Mouse (Mus musculus) stomach, postnatal 0 days (tissue): ENCODE results near the gene Pcca. TPM values are rescaled to one million over a fixed set of nuclear protein-coding genes. Genes with fewer than 3 reads are reported as not detected.

Experiments
- ATAC-seq: fragments of 200-750 bp; cut with Nextera tagmentation; 2 replicates; pipeline ENCODE4 v1.8.0; 2017; ENCODE audit not compliant: low FRiP score, low TSS enrichment
- DNase-seq: peaks from one replicate; pipeline ENCODE4 v3.0.0-alpha.2; 2016; ENCODE audit warnings: low spot score
- H3K27ac ChIP-seq: fragments of 300-500 bp; sonication (generic); replicated peaks from 2 replicates; pipeline ENCODE4 v1.5.1; 2014; ENCODE audit warnings: mild to moderate bottlenecking, control low read depth
- H3K27me3 ChIP-seq: fragments of 300-500 bp; sonication (generic); 2 replicates; pipeline ENCODE4 v1.6.1; 2014; ENCODE audit warnings: low read length; ENCODE audit not compliant: control insufficient read depth, insufficient read depth
- H3K36me3 ChIP-seq: fragments of 300-500 bp; sonication (generic); 2 replicates; pipeline ENCODE4 v1.6.1; 2014; ENCODE audit warnings: low read length, mixed read lengths; ENCODE audit not compliant: control insufficient read depth, insufficient read depth
- H3K4me1 ChIP-seq: fragments of 300-500 bp; sonication (generic); replicated peaks from 2 replicates; pipeline ENCODE4 v1.6.1; 2014; ENCODE audit warnings: antibody characterized with exemption; ENCODE audit not compliant: control insufficient read depth, insufficient read depth
- H3K4me2 ChIP-seq: fragments of 300-500 bp; sonication (generic); replicated peaks from 2 replicates; pipeline ENCODE4 v1.6.1; 2014; ENCODE audit warnings: low read depth, mild to moderate bottlenecking, control low read depth, moderate library complexity
- H3K4me3 ChIP-seq: fragments of 300-500 bp; sonication (generic); 2 replicates; pipeline ENCODE4 v1.5.1; 2014; ENCODE audit warnings: low read depth, low read length, control low read depth
- H3K9ac ChIP-seq: fragments of 300-500 bp; sonication (generic); 2 replicates; pipeline ENCODE4 v1.6.1; 2014; ENCODE audit warnings: mild to moderate bottlenecking, low read length, control low read depth, mixed read lengths
- H3K9me3 ChIP-seq: fragments of 300-500 bp; sonication (generic); 2 replicates; pipeline ENCODE4 v1.6.1; 2016; ENCODE audit warnings: low read length; ENCODE audit not compliant: control insufficient read depth
- CTCF ChIP-seq: IDR thresholded peaks from 2 replicates; pipeline ENCODE4 v1.5.1; 2016; ENCODE audit warnings: antibody characterized with exemption, low read depth, mild to moderate bottlenecking, moderate library complexity
- EP300 ChIP-seq: optimal IDR thresholded peaks from 2 replicates; pipeline ENCODE3; 2016; ENCODE audit warnings: antibody characterized with exemption
- WGBS: fragments of 180-500 bp; shearing (Covaris S2); extraction: QIAGEN DNeasy Blood & Tissue Kit; methylation state at CpG from one replicate; pipeline ENCODE4 v1.1.7; 2014; 5-methylcytosine and 5-hydroxymethylcytosine counted together
- polyA plus RNA-seq: library from polyadenylated mRNA; unstranded; fragments of >200 nt; fragmentation: Nextera tagmentation; extraction: Ambion mirVana; gene quantifications from 2 replicates; pipeline ENCODE4 v1.2.1, GENCODE M21; 2015

Pcca gene
- polyA plus RNA-seq, 1 experiment from 2014 or later = 8.2 TPM

DNA sequence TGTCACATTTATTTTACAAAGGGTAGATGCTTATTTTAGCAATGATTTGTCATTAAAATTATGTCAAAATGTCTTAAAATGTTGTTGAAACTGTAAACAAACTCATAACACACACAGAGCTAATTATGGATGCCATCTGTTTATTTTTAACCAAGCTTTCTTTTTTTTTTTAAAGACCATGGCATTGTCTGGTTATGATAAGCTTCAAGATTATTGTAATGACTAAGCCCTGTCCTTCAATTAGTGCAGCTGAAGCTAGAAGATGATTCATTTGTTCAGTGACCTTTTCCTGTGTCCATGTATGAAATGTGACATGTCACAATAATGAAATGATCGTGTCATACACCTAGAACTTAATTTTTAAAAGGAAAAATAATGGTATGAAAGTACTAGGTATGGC, 149.5 kb downstream of the Pcca start:
- Histone ChIP-seq H3K4me1 (no peaks in the 10 kb centered on the region), H3K4me3 (no peak overlapping the region)

GRCm38 (mm10) chr14:122684250-122684649, 150.1 kb downstream of the Pcca start:
- no peak for DNase-seq
- Histone ChIP-seq H3K9me3 (no peaks in the 10 kb centered on the region), H3K4me2 (no peak overlapping the region), H3K27me3 (no peaks in the 10 kb centered on the region), H3K4me1 (no peaks in the 10 kb centered on the region), H3K4me3 (no peak overlapping the region), H3K27ac (no peak overlapping the region), H3K36me3 (no peaks in the 10 kb centered on the region), H3K9ac (no peak overlapping the region)
- TF ChIP-seq EP300 (no peak), CTCF (no peak)
- no peak for ATAC-seq
- 68% methylated on average over 4 of the region's 4 CpGs for WGBS

More for the DNA sequence above, 149.5 kb downstream of the Pcca start:
- Histone ChIP-seq H3K36me3 (no peaks in the 10 kb centered on the region), H3K9me3 (no peaks in the 10 kb centered on the region), H3K27ac (no peak overlapping the region), H3K9ac (no peak overlapping the region), H3K4me2 (no peak overlapping the region), H3K27me3 (no peaks in the 10 kb centered on the region)
- no peak for TF ChIP-seq EP300
- no peak for TF ChIP-seq CTCF
- no peak for ATAC-seq
- 83% methylated on average over 1 of the region's 1 CpGs for WGBS
- DNase-seq = no peak

DNA sequence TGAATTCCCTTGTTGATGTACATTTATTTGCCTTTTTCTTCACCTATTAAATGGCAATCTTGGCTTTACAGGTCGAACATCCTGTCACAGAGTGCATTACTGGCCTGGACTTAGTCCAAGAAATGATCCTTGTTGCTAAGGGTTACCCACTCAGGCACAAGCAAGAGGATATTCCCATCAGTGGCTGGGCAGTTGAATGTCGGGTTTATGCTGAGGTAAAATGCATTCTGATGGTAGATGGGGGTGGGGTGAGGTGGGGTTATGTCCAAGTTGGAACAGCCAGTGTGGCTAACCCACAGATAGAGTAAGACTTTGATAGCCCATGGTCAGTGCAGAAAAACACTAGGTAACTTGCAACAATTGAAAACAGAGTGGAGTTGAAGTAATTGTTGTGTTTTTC, 150.7 kb downstream of the Pcca start:
- ATAC-seq = no peak
- no peak overlapping the region for H3K27ac ChIP-seq
- no peak overlapping the region for H3K4me2 ChIP-seq
- no peaks in the 10 kb centered on the region for H3K36me3 ChIP-seq
- H3K4me1 ChIP-seq = no peaks in the 10 kb centered on the region
- no peak overlapping the region for H3K4me3 ChIP-seq
- no peak for TF ChIP-seq CTCF
- no peak for TF ChIP-seq EP300
- no peaks in the 10 kb centered on the region for H3K27me3 ChIP-seq
- no peak for DNase-seq
- WGBS = 20% methylated on average over 2 of the region's 2 CpGs
- no peaks in the 10 kb centered on the region for H3K9me3 ChIP-seq
- H3K9ac ChIP-seq = no peak overlapping the region

GRCm38 (mm10) chr14:122687398-122687797, 153.3 kb downstream of the Pcca start:
- Histone ChIP-seq H3K9me3 (no peaks in the 10 kb centered on the region), H3K36me3 (no peaks in the 10 kb centered on the region), H3K4me1 (no peaks in the 10 kb centered on the region), H3K27me3 (no peaks in the 10 kb centered on the region), H3K27ac (no peak overlapping the region), H3K4me3 (no peak overlapping the region), H3K9ac (no peak overlapping the region), H3K4me2 (no peak overlapping the region)
- DNase-seq (no peak), ATAC-seq (no peak)
- 78% methylated on average over 7 of the region's 7 CpGs for WGBS
- TF ChIP-seq CTCF (no peak), EP300 (no peak)

DNA sequence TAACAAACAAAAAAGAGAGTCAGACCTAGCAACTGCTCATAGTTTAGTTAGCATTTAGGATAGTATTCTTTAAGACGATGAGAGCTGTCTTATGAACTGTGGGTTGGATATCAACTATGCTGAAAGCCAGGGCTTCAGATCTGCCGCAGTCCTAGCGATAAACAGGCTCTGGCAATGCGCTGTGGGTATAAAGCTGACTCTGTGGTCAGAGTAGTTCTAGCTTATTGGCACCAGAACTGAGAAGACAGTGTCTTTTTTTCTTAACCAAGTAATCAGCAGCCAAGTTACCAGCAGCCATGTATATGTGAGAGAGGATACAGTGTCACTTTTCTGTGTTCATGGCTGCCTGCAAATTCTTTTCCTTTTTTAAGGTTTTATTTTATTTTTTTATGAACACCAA, 154.3 kb downstream of the Pcca start:
- no peak for ATAC-seq
- H3K36me3 ChIP-seq = no peaks in the 10 kb centered on the region
- WGBS = 82% methylated on average over 4 of the region's 4 CpGs
- no peak overlapping the region for H3K27ac ChIP-seq
- no peak overlapping the region for H3K4me3 ChIP-seq
- H3K9me3 ChIP-seq = no peaks in the 10 kb centered on the region
- H3K27me3 ChIP-seq = no peaks in the 10 kb centered on the region
- H3K4me1 ChIP-seq = no peaks in the 10 kb centered on the region
- no peak for DNase-seq
- TF ChIP-seq CTCF (no peak), EP300 (no peak)
- H3K4me2 ChIP-seq = no peak overlapping the region
- no peak overlapping the region for H3K9ac ChIP-seq

GRCm38 (mm10) chr14:122689136-122689815, 155.2 kb downstream of the Pcca start:
- H3K4me3 ChIP-seq = no peak overlapping the region
- DNase-seq (no peak), ATAC-seq (no peak)
- no peaks in the 10 kb centered on the region for H3K4me1 ChIP-seq
- no peak overlapping the region for H3K4me2 ChIP-seq
- H3K27ac ChIP-seq = no peak overlapping the region
- no peaks in the 10 kb centered on the region for H3K36me3 ChIP-seq
- whole genome bisulfite sequencing = 56% methylated on average over 17 of the region's 17 CpGs
- no peak for TF ChIP-seq CTCF
- TF ChIP-seq EP300 = no peak
- no peak overlapping the region for H3K9ac ChIP-seq
- no peaks in the 10 kb centered on the region for H3K9me3 ChIP-seq
- no peaks in the 10 kb centered on the region for H3K27me3 ChIP-seq
